Mouse (Mus musculus) embryonic facial prominence, embryonic 13.5 days (tissue): ENCODE measurements around the gene E030025P04Rik. TPM values are rescaled to one million over a fixed set of nuclear protein-coding genes. Genes with fewer than 3 reads are reported as not detected.

Experiments
- ATAC-seq: fragments of 200-750 bp; cut with Nextera tagmentation; 2 replicates; pipeline ENCODE4 v1.8.0; 2017; ENCODE audit warnings: low read depth; ENCODE audit not compliant: insufficient number of reproducible peaks, insufficient read depth, low FRiP score, low TSS enrichment
- H3K27ac ChIP-seq: fragments of 300-500 bp; sonication (generic); 2 replicates; pipeline ENCODE4 v1.5.1; 2015; ENCODE audit warnings: moderate library complexity, mild to moderate bottlenecking, inconsistent platforms
- H3K27me3 ChIP-seq: fragments of 300-500 bp; sonication (generic); 2 replicates; pipeline ENCODE4 v1.6.1; 2015; ENCODE audit warnings: mild to moderate bottlenecking, inconsistent platforms
- H3K36me3 ChIP-seq: fragments of 300-500 bp; sonication (generic); 2 replicates; pipeline ENCODE4 v1.6.1; 2015; ENCODE audit warnings: mild to moderate bottlenecking, inconsistent platforms
- H3K4me1 ChIP-seq: fragments of 300-500 bp; sonication (generic); 2 replicates; pipeline ENCODE4 v1.6.1; 2015; ENCODE audit warnings: inconsistent platforms
- H3K4me2 ChIP-seq: fragments of 300-500 bp; sonication (generic); 2 replicates; pipeline ENCODE4 v1.6.1; 2015; ENCODE audit warnings: moderate library complexity, mild to moderate bottlenecking, inconsistent platforms
- H3K4me3 ChIP-seq: fragments of 300-500 bp; sonication (generic); 2 replicates; pipeline ENCODE4 v1.5.1; 2015; ENCODE audit warnings: mild to moderate bottlenecking, inconsistent platforms
- H3K9ac ChIP-seq: fragments of 300-500 bp; sonication (generic); 2 replicates; pipeline ENCODE4 v1.6.1; 2015; ENCODE audit warnings: mild to moderate bottlenecking, inconsistent platforms
- H3K9me3 ChIP-seq: fragments of 300-500 bp; sonication (generic); 2 replicates; pipeline ENCODE4 v1.6.1; 2016; ENCODE audit warnings: inconsistent platforms
- WGBS: fragments of 180-500 bp; shearing (Covaris S2); methylation state at CpG from one replicate; pipeline ENCODE4 v1.1.7; 2015; ENCODE audit warnings: mixed read lengths; 5-methylcytosine and 5-hydroxymethylcytosine counted together
- polyA plus RNA-seq: library from polyadenylated mRNA; unstranded; fragments of >200 nt; fragmentation: Nextera tagmentation; extraction: Ambion mirVana; gene quantifications from 2 replicates; pipeline ENCODE4 v1.2.1, GENCODE M21; 2015

E030025P04Rik gene
- polyA plus RNA-seq, 1 experiment from 2014 or later: not detected

DNA sequence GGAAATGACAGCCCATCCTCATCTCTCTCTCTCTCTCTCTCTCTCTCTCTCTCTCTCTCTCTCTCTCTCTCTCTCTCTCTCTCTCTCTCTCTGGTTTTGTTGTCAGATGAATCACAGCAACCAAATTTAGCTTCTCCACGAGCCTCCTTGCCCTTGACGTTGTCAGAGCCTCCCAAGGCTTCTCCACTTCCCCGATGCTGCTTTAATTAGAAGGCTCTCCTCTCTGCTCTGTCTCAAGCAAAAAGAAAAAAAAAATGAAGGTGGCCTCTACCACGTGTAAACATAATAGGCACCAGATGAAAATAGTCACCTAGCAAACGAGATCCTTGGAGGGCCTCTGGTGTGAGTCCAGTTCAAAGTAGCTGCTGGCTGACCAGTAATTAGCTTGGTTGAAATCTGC lies 52.3 kb downstream of the E030025P04Rik start:
- no peak for ATAC-seq
- no peaks in the 10 kb centered on the region for H3K36me3 ChIP-seq
- no peaks in the 10 kb centered on the region for H3K9me3 ChIP-seq
- no peak overlapping the region for H3K4me2 ChIP-seq
- H3K27me3 ChIP-seq: no peaks in the 10 kb centered on the region
- no peak overlapping the region for H3K4me3 ChIP-seq
- H3K4me1 ChIP-seq: peaks cover 8% of the 10 kb centered on the region; the same call in 1 of the 2 replicates
- no peak overlapping the region for H3K27ac ChIP-seq
- H3K9ac ChIP-seq: no peak overlapping the region
- WGBS: 17% methylated on average over 5 of the region's 5 CpGs

Other genes with a start within 250 kb of the E030025P04Rik start
- gene Axin2, start 224.0 kb downstream of the E030025P04Rik start, polyA plus RNA-seq: 17.4 and 25.1 TPM in 2 replicates
- gene Rgs9, start 153.8 kb upstream of the E030025P04Rik start, polyA plus RNA-seq: 2.1 and 3.0 TPM in 2 replicates
- gene Gna13, start 218.5 kb upstream of the E030025P04Rik start, polyA plus RNA-seq: 21.4 and 22.1 TPM in 2 replicates